Mouse (Mus musculus): ENCODE results near the gene Kirrel.

GRCm38 (mm10) chr3:87097969-87098946 lies 76.3 kb downstream of the Kirrel start:
- TF ChIP-seq POLR2AphosphoS2 (IDR thresholded peaks at IDR 0.05; ENCODE audit: low read length) (no peak), GATA1 (IDR thresholded peaks at IDR 0.05; ENCODE audit: low read depth, low read length) (no peak), POLR2A (IDR thresholded peaks at IDR 0.05; ENCODE audit: control insufficient read depth in 1 of 2, insufficient read depth in 1 of 2, low read depth in 1 of 2, low read length in 2 of 2, poor library complexity in 1 of 2) (no peak), CTCF (IDR thresholded peaks at IDR 0.05 in 2 of 3, conservative IDR thresholded peaks at IDR 0.05 in 1 of 3; ENCODE audit: control insufficient read depth in 1 of 3, insufficient read depth in 1 of 3, low read depth in 2 of 3, low read length in 3 of 3, poor library complexity in 1 of 3, severe bottlenecking in 1 of 3) (no peak), MYB (IDR thresholded peaks at IDR 0.05; ENCODE audit: low read depth, low read length) (no peak), MAZ (IDR thresholded peaks at IDR 0.05; ENCODE audit: low read depth, low read length) (no peak), CHD1 (IDR thresholded peaks at IDR 0.05; ENCODE audit: low read depth, low read length) (no peak), ZNF384 (IDR thresholded peaks at IDR 0.05; ENCODE audit: low read depth, low read length) (no peak), EP300 (IDR thresholded peaks at IDR 0.05; ENCODE audit: low read depth in 1 of 2, low read length in 2 of 2) (no peak)

Data from MEL (cell line).